Mouse (Mus musculus) small intestine, adult 2 months (tissue): ENCODE results near the gene Kbtbd4.

ENCODE experiments used
- CTCF ChIP-seq: fragments of 200-500 bp; IDR thresholded peaks from 2 replicates; pipeline ENCODE4 v1.5.1; 2012; ENCODE audit warnings: low read depth, mild to moderate bottlenecking, control low read depth, inconsistent platforms, low read length, moderate library complexity, mixed read lengths; ENCODE audit not compliant: insufficient replicate concordance, insufficient read length; ENCODE audit errors: extremely low read depth
- POLR2A ChIP-seq: fragments of 200-500 bp; IDR thresholded peaks from 2 replicates; pipeline ENCODE4 v1.6.1; 2012; ENCODE audit warnings: low read depth, mild to moderate bottlenecking, control low read depth, inconsistent platforms, low read length, moderate library complexity

DNA sequence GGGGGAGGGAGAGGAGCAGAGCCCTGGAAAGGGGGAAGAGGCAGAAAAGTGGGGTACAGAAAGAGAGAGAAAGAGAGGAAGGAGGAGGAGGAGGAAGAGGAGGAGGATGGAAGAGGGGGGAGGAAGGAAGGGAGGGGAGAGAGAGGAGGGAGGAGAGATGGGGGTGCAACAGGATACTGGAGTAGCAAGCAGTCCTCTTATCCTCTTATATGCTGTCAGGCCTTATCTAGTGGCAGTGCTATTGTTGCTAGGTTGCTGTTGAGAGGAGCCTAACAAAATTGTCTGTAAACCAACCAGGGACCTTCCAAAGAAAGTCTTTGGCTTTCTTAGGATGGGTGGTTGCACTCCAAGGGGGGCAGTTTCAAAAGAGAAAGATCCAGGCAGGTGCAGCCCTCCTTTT lies 25.1 kb upstream of the Kbtbd4 start:
- no peak for TF ChIP-seq CTCF
- TF ChIP-seq POLR2A, result no peak
